Mouse (Mus musculus) midbrain, embryonic 14.5 days (tissue): ENCODE measurements at regions not wholly inside any gene's neighbourhood (a gene's known extent, or its start where the extent isn't known, plus 50 kb on each side); places are given as distances from the start of the nearest gene placed in this dataset.

Experiments
- ATAC-seq: fragments of 200-750 bp; cut with Nextera tagmentation; 2 replicates; pipeline ENCODE4 v1.8.0; 2017; ENCODE audit warnings: moderate number of reproducible peaks, moderate library complexity; ENCODE audit not compliant: low FRiP score, low TSS enrichment
- DNase-seq: peaks from one replicate; pipeline ENCODE4 v3.0.0-alpha.2; 2015
- H3K27ac ChIP-seq: fragments of 300-500 bp; sonication (generic); replicated peaks from 2 replicates; pipeline ENCODE4 v1.5.1; 2014; ENCODE audit warnings: mild to moderate bottlenecking, low read depth, low read length, moderate library complexity
- H3K27me3 ChIP-seq: fragments of 300-500 bp; sonication (generic); 2 replicates; pipeline ENCODE4 v1.6.1; 2014; ENCODE audit warnings: low read length, control low read depth, mixed read lengths; ENCODE audit not compliant: control insufficient read depth, insufficient read depth
- H3K36me3 ChIP-seq: fragments of 300-500 bp; sonication (generic); 2 replicates; pipeline ENCODE4 v1.6.1; 2014; ENCODE audit warnings: low read length, control low read depth; ENCODE audit not compliant: control insufficient read depth, insufficient read depth
- H3K4me1 ChIP-seq: fragments of 300-500 bp; sonication (generic); 2 replicates; pipeline ENCODE4 v1.6.1; 2014; ENCODE audit warnings: mild to moderate bottlenecking, antibody characterized with exemption, low read length, control low read depth; ENCODE audit not compliant: control insufficient read depth, insufficient read depth
- H3K4me2 ChIP-seq: fragments of 300-500 bp; sonication (generic); 2 replicates; pipeline ENCODE4 v1.6.1; 2014; ENCODE audit warnings: mild to moderate bottlenecking, low read length, moderate library complexity
- H3K4me3 ChIP-seq: fragments of 300-500 bp; sonication (generic); replicated peaks from 2 replicates; pipeline ENCODE4 v1.5.1; 2014; ENCODE audit warnings: low read depth, low read length
- H3K9ac ChIP-seq: fragments of 300-500 bp; sonication (generic); replicated peaks from 2 replicates; pipeline ENCODE4 v1.6.1; 2014; ENCODE audit warnings: mild to moderate bottlenecking, low read length, moderate library complexity
- H3K9me3 ChIP-seq: fragments of 300-500 bp; sonication (generic); 2 replicates; pipeline ENCODE4 v1.6.1; 2016; ENCODE audit warnings: low read length, control low read depth, mixed read lengths; ENCODE audit not compliant: control insufficient read depth
- WGBS: fragments of 180-500 bp; shearing (Covaris S2); extraction: QIAGEN DNeasy Blood & Tissue Kit; methylation state at CpG from one replicate; pipeline ENCODE4 v1.1.7; 2014; 5-methylcytosine and 5-hydroxymethylcytosine counted together

- DNase-seq = peak; percentile 77
- Histone ChIP-seq H3K4me1 (no peaks in the 10 kb centered on the region), H3K36me3 (no peaks in the 10 kb centered on the region), H3K4me3 (no peak overlapping the region), H3K4me2 (no peak overlapping the region), H3K9me3 (no peaks in the 10 kb centered on the region), H3K9ac (no peak overlapping the region), H3K27me3 (no peaks in the 10 kb centered on the region), H3K27ac (no peak overlapping the region)
- peak; percentile 75 for ATAC-seq
- WGBS = 71% methylated on average over 21 of the region's 21 CpGs
These were observed 260.5 kb upstream of the 4930412O13Rik start for GRCm38 (mm10) chr2:9620303-9621244.

GRCm38 (mm10) chr2:9623702-9624101 is 257.4 kb upstream of the 4930412O13Rik start:
- ATAC-seq (no peak), DNase-seq (no peak)
- no peaks in the 10 kb centered on the region for H3K9me3 ChIP-seq
- no peaks in the 10 kb centered on the region for H3K4me1 ChIP-seq
- H3K27ac ChIP-seq = no peak overlapping the region
- H3K4me2 ChIP-seq = no peak overlapping the region
- no peak overlapping the region for H3K4me3 ChIP-seq
- no peaks in the 10 kb centered on the region for H3K36me3 ChIP-seq
- 87% methylated on average over 2 of the region's 2 CpGs for whole genome bisulfite sequencing
- H3K27me3 ChIP-seq = no peaks in the 10 kb centered on the region
- no peak overlapping the region for H3K9ac ChIP-seq

DNA sequence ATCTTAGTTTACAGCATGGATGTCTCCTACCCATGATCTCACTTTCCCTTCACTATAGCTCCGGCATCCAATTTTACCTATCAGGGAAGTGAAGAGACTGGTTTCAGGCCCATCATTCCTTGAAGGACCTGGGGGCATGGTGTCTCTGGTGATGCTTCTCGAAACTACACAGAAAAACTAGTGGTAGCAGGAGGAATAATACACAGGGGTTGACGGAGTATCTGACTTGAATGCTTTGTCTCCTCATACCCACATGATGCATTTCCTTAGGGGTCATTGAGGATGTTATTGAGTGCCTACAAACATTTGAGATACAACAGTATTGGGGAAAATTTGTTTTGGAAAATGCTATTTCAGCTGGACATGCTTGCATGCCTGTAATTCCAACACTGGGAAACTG is 253.0 kb upstream of the 4930412O13Rik start:
- ATAC-seq = no peak
- H3K9me3 ChIP-seq = no peaks in the 10 kb centered on the region
- H3K4me3 ChIP-seq = no peak overlapping the region
- H3K9ac ChIP-seq = no peak overlapping the region
- DNase-seq = no peak
- WGBS = 90% methylated on average over 3 of the region's 3 CpGs
- H3K4me2 ChIP-seq = no peak overlapping the region
- H3K27ac ChIP-seq = no peak overlapping the region
- no peaks in the 10 kb centered on the region for H3K36me3 ChIP-seq
- no peaks in the 10 kb centered on the region for H3K27me3 ChIP-seq
- H3K4me1 ChIP-seq = peaks cover 3% of the 10 kb centered on the region; the same call in 1 of the 2 replicates

GRCm38 (mm10) chr2:9632719-9633446 is 248.2 kb upstream of the 4930412O13Rik start:
- DNase-seq (peak; percentile 63), ATAC-seq (no peak; the same call in 1 of the 2 replicates)
- H3K4me1 ChIP-seq = peaks cover 4% of the 10 kb centered on the region; the same call in 1 of the 2 replicates
- H3K4me2 ChIP-seq = peak overlapping the region; percentile 47
- WGBS = 6% methylated on average over 15 of the region's 15 CpGs
- no peak overlapping the region for H3K27ac ChIP-seq
- no peaks in the 10 kb centered on the region for H3K27me3 ChIP-seq
- no peaks in the 10 kb centered on the region for H3K9me3 ChIP-seq
- no peak overlapping the region; the same call in 1 of the 2 replicates for H3K9ac ChIP-seq
- no peaks in the 10 kb centered on the region for H3K36me3 ChIP-seq
- peak overlapping the region; percentile 21 for H3K4me3 ChIP-seq

DNA sequence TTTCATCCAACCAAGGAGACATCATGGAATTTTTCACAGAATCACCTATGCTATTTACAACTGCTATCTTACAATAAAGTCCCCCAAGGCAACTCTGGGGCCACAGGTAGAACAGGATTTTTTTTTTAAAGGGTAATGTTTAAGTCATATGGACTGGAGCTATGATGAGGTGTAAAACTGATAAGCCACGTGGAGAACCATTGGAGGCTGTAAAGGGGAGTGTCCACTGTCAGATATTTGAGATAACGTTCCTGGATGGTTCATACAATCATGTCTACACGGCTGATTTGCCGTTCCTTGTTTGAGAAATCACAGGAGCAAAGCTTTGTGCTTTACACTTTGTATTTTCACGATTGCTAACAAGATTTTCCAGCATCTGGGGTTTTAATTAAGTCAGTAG is 241.8 kb upstream of the 4930412O13Rik start:
- ATAC-seq (no peak), DNase-seq (no peak)
- H3K4me3 ChIP-seq = no peak overlapping the region
- WGBS = 27% methylated on average over 5 of the region's 5 CpGs
- H3K27me3 ChIP-seq = no peaks in the 10 kb centered on the region
- no peak overlapping the region for H3K9ac ChIP-seq
- no peak overlapping the region for H3K4me2 ChIP-seq
- H3K27ac ChIP-seq = no peak overlapping the region
- H3K36me3 ChIP-seq = no peaks in the 10 kb centered on the region
- H3K4me1 ChIP-seq = no peaks in the 10 kb centered on the region
- no peaks in the 10 kb centered on the region for H3K9me3 ChIP-seq

GRCm38 (mm10) chr2:9641629-9642028 is 239.4 kb upstream of the 4930412O13Rik start:
- WGBS = 62% methylated on average over 7 of the region's 7 CpGs
- ATAC-seq = no peak
- Histone ChIP-seq H3K9ac (no peak overlapping the region), H3K9me3 (no peaks in the 10 kb centered on the region), H3K27me3 (no peaks in the 10 kb centered on the region), H3K4me2 (no peak overlapping the region), H3K36me3 (no peaks in the 10 kb centered on the region), H3K4me3 (no peak overlapping the region), H3K4me1 (no peaks in the 10 kb centered on the region), H3K27ac (no peak overlapping the region)
- DNase-seq = no peak

- no peaks in the 10 kb centered on the region for H3K36me3 ChIP-seq
- no peak for DNase-seq
- H3K27me3 ChIP-seq = no peaks in the 10 kb centered on the region
- no peak for ATAC-seq
- H3K27ac ChIP-seq = no peak overlapping the region
- H3K4me3 ChIP-seq = no peak overlapping the region
- H3K9me3 ChIP-seq = no peaks in the 10 kb centered on the region
- H3K4me1 ChIP-seq = no peaks in the 10 kb centered on the region
- H3K4me2 ChIP-seq = no peak overlapping the region
- no peak overlapping the region for H3K9ac ChIP-seq
- 90% methylated on average over 3 of the region's 3 CpGs for WGBS
These were observed 238.6 kb upstream of the 4930412O13Rik start for GRCm38 (mm10) chr2:9642411-9642810.

- no peak for ATAC-seq
- Histone ChIP-seq H3K9me3 (no peaks in the 10 kb centered on the region), H3K36me3 (no peaks in the 10 kb centered on the region), H3K4me3 (no peak overlapping the region), H3K27ac (no peak overlapping the region), H3K9ac (no peak overlapping the region), H3K4me1 (no peaks in the 10 kb centered on the region), H3K27me3 (no peaks in the 10 kb centered on the region), H3K4me2 (no peak overlapping the region)
- DNase-seq = no peak
- WGBS = 69% methylated on average over 3 of the region's 3 CpGs
These were observed 234.6 kb upstream of the 4930412O13Rik start for GRCm38 (mm10) chr2:9646466-9646865.
